Mouse (Mus musculus): Measurements from ENCODE around the gene Tmem92.

DNA sequence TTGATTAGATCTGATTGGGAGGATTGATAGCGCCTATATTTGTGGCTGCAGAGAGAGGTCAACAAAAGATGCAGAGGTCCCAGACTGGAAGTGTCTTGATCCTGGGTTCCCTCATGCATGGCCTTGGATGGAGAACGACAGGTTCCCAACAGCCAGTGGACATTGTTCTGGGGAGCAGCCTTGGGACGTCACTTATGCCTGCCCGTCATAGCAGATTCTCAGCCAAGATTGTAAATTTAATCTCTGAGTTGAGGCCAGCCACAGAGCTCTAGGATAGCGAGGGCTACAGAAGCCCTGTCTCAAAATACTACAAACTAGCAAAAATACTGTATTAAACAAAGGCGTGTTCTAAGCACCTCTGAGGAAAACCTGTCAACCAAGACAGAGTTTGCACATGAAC, 22.6 kb downstream of the Tmem92 start:
- TF ChIP-seq CTCF (IDR thresholded peaks at IDR 0.05) (no peak), EP300 (IDR thresholded peaks at IDR 0.05; ENCODE audit: insufficient read depth, low read depth, low read length) (no peak), POLR2A (IDR thresholded peaks at IDR 0.05; ENCODE audit: insufficient read depth, low read depth, low read length) (no peak)

All from heart, adult 2 months (tissue).